Mouse (Mus musculus): Measurements from ENCODE around the gene Ces1d. TPM values are rescaled to one million over a fixed set of nuclear protein-coding genes. Genes with fewer than 3 reads are reported as not detected.

Gene Ces1d
- total and polyA plus RNA-seq, 3 experiments, result not detected

- H3K9ac ChIP-seq (ENCODE audit: insufficient read depth, low read depth), result no peak overlapping the region
Observed at GRCm38 (mm10) chr8:93163363-93163762, 34.3 kb downstream of the Ces1d start.

GRCm38 (mm10) chr8:93151401-93151800 is 46.2 kb downstream of the Ces1d start:
- Histone ChIP-seq H3K9ac (ENCODE audit: insufficient read depth, low read depth) (no peak overlapping the region), H3K79me2 (replicated peaks; ENCODE audit: control insufficient read depth, extremely low read depth, insufficient read depth, poor library complexity, severe bottlenecking) (no peaks in the 10 kb centered on the region), H3K27me3 (replicated peaks) (peaks cover 5% of the 10 kb centered on the region), H3K27ac (ENCODE audit: insufficient read depth, low read depth) (no peak overlapping the region), H3K9me3 (replicated peaks; ENCODE audit: low read length) (no peaks in the 10 kb centered on the region), H3K4me3 (replicated peaks in 1 of 3; ENCODE audit: low read depth in 2 of 3, low read length in 2 of 3, poor library complexity in 1 of 3) (no peak overlapping the region), H3K4me1 (ENCODE audit: control insufficient read depth in 1 of 2, insufficient read depth in 2 of 2) (no peaks in the 10 kb centered on the region), H3K36me3 (replicated peaks in 1 of 2; ENCODE audit: control insufficient read depth in 1 of 2, insufficient read depth in 1 of 2, low read length in 1 of 2) (no peaks in the 10 kb centered on the region), H3K4me2 (ENCODE audit: insufficient read depth, low read depth, poor library complexity, severe bottlenecking) (no peak overlapping the region)
- no peak for DNase-seq (ENCODE audit: extremely low read depth)
- dilution Hi-C loops (cut with MboI; ENCODE audit: extremely low pct_ligation_motif_present, extremely low pct_unique_long_range_greater_than_20kb, low sequenced_read_pairs), result no loop called here
- in situ Hi-C loops (cut with MboI; ENCODE audit: low pct_ligation_motif_present, low pct_unique_long_range_greater_than_20kb, low sequenced_read_pairs), result no loop called here
- no peak for TF ChIP-seq GABPA (IDR thresholded peaks at IDR 0.05; ENCODE audit: insufficient replicate concordance, low read depth, low read length)
- no peak for TF ChIP-seq USF2 (conservative IDR thresholded peaks at IDR 0.05; ENCODE audit: low read depth, low read length)
- TF ChIP-seq JUN (IDR thresholded peaks at IDR 0.05; ENCODE audit: insufficient read depth, low read depth, low read length), result no peak
- no peak for TF ChIP-seq MAFK (IDR thresholded peaks at IDR 0.05; ENCODE audit: insufficient replicate concordance, low read length)
- TF ChIP-seq MYC (IDR thresholded peaks at IDR 0.05; ENCODE audit: low read depth, low read length), result no peak
- no peak for TF ChIP-seq MAX (IDR thresholded peaks at IDR 0.05; ENCODE audit: low read length)
- TF ChIP-seq POLR2A (IDR thresholded peaks at IDR 0.05; ENCODE audit: low read depth, low read length), result no peak
- no peak for TF ChIP-seq MXI1 (IDR thresholded peaks at IDR 0.05; ENCODE audit: low read depth, low read length)
- no peak for TF ChIP-seq EP300 (IDR thresholded peaks at IDR 0.05; ENCODE audit: low read length)
- TF ChIP-seq CHD1 (IDR thresholded peaks at IDR 0.05; ENCODE audit: low read depth, low read length), result no peak
- TF ChIP-seq ZC3H11A (IDR thresholded peaks at IDR 0.05; ENCODE audit: low read depth, low read length), result no peak
- no peak for TF ChIP-seq MAZ (IDR thresholded peaks at IDR 0.05; ENCODE audit: low read depth, low read length)
- TF ChIP-seq KAT2A (IDR thresholded peaks at IDR 0.05; ENCODE audit: insufficient replicate concordance, low read length), result no peak
- no peak for TF ChIP-seq ZMIZ1 (IDR thresholded peaks at IDR 0.05; ENCODE audit: low read depth, low read length)
- no peak for TF ChIP-seq USF1 (IDR thresholded peaks at IDR 0.05; ENCODE audit: low read depth, low read length)
- TF ChIP-seq JUND (conservative IDR thresholded peaks at IDR 0.05; ENCODE audit: low read depth, low read length), result no peak
- no peak for TF ChIP-seq E2F4 (IDR thresholded peaks at IDR 0.05; ENCODE audit: insufficient replicate concordance, low read depth, low read length)
- TF ChIP-seq RCOR1 (conservative IDR thresholded peaks at IDR 0.05; ENCODE audit: low read depth, low read length), result no peak
- TF ChIP-seq TCF12 (IDR thresholded peaks at IDR 0.05; ENCODE audit: low read depth, low read length), result no peak
- TF ChIP-seq RAD21 (IDR thresholded peaks at IDR 0.05; ENCODE audit: low read depth, low read length), result no peak

More at GRCm38 (mm10) chr8:93163363-93163762, 34.3 kb downstream of the Ces1d start:
- in situ Hi-C loops (cut with MboI; ENCODE audit: low pct_ligation_motif_present, low pct_unique_long_range_greater_than_20kb, low sequenced_read_pairs) (no loop called here), dilution Hi-C loops (cut with MboI; ENCODE audit: extremely low pct_ligation_motif_present, extremely low pct_unique_long_range_greater_than_20kb, low sequenced_read_pairs) (no loop called here)
- no peaks in the 10 kb centered on the region for H3K4me1 ChIP-seq (ENCODE audit: control insufficient read depth in 1 of 2, insufficient read depth in 2 of 2)
- TF ChIP-seq IRF4 (IDR thresholded peaks at IDR 0.05; ENCODE audit: low read depth, low read length) (no peak), MXI1 (IDR thresholded peaks at IDR 0.05; ENCODE audit: low read depth, low read length) (no peak), PAX5 (IDR thresholded peaks at IDR 0.05; ENCODE audit: low read length) (no peak), USF2 (conservative IDR thresholded peaks at IDR 0.05; ENCODE audit: low read depth, low read length) (no peak), POLR2A (IDR thresholded peaks at IDR 0.05; ENCODE audit: low read depth, low read length) (no peak), TCF12 (IDR thresholded peaks at IDR 0.05; ENCODE audit: low read depth, low read length) (no peak), GABPA (IDR thresholded peaks at IDR 0.05; ENCODE audit: insufficient replicate concordance, low read depth, low read length) (no peak), MAX (IDR thresholded peaks at IDR 0.05; ENCODE audit: low read length) (no peak), JUN (IDR thresholded peaks at IDR 0.05; ENCODE audit: insufficient read depth, low read depth, low read length) (no peak), JUND (conservative IDR thresholded peaks at IDR 0.05; ENCODE audit: low read depth, low read length) (no peak), ETS1 (conservative IDR thresholded peaks at IDR 0.05; ENCODE audit: low read depth, low read length) (no peak), MYC (IDR thresholded peaks at IDR 0.05; ENCODE audit: low read depth, low read length) (no peak), ZC3H11A (IDR thresholded peaks at IDR 0.05; ENCODE audit: low read depth, low read length) (no peak), SMC3 (IDR thresholded peaks at IDR 0.05; ENCODE audit: low read depth, low read length) (no peak), POLR2AphosphoS2 (IDR thresholded peaks at IDR 0.05; ENCODE audit: low read depth, low read length) (no peak), ZNF384 (IDR thresholded peaks at IDR 0.05; ENCODE audit: low read depth, low read length) (no peak)
- H3K79me2 ChIP-seq (replicated peaks; ENCODE audit: control insufficient read depth, extremely low read depth, insufficient read depth, poor library complexity, severe bottlenecking), result no peaks in the 10 kb centered on the region
- H3K4me3 ChIP-seq (replicated peaks in 1 of 3; ENCODE audit: low read depth in 2 of 3, low read length in 2 of 3, poor library complexity in 1 of 3), result no peak overlapping the region
- H3K9me3 ChIP-seq (replicated peaks; ENCODE audit: low read length), result no peaks in the 10 kb centered on the region
- H3K27ac ChIP-seq (ENCODE audit: insufficient read depth, low read depth), result no peak overlapping the region
- H3K36me3 ChIP-seq (replicated peaks in 1 of 2; ENCODE audit: control insufficient read depth in 1 of 2, insufficient read depth in 1 of 2, low read length in 1 of 2), result no peaks in the 10 kb centered on the region
- no peak for DNase-seq (ENCODE audit: extremely low read depth)
- H3K4me2 ChIP-seq (ENCODE audit: insufficient read depth, low read depth, poor library complexity, severe bottlenecking), result no peak overlapping the region
- H3K27me3 ChIP-seq (replicated peaks), result no peaks in the 10 kb centered on the region

Measured in CH12.LX (cell line).